Mouse (Mus musculus): ENCODE measurements at regions not wholly inside any gene's neighbourhood (a gene's known extent, or its start where the extent isn't known, plus 50 kb on each side); places are given as distances from the start of the nearest gene placed in this dataset.

GRCm38 (mm10) chr15:31855188-31855587, 253.5 kb downstream of the Fam173b start:
- no peak for DNase-seq

DNA sequence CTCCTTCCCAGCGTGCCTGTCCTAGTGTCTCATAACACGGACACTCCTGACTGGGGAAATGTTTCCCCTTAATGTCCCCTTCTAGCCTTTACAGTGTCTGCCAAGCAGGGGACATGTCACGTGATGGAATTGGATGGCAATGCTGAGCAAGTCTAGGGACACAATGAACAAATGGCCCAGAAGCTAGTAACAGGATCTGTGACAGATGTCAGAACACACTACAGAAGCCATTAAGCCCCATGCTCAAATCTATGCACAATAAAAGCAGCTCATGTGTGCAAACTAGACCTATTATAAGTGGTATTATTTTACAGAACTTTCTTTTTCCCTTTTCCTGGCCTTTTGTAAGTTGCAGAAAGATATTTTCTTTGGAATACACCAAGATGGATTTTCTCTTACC, 267.4 kb downstream of the Fam173b start:
- no peak for DNase-seq

GRCm38 (mm10) chr15:31869673-31870417, 268.2 kb downstream of the Fam173b start:
- peak; percentile 19 for DNase-seq

GRCm38 (mm10) chr15:31875436-31875835, 273.8 kb downstream of the Fam173b start:
- DNase-seq: no peak

- DNase-seq: no peak
Observed at GRCm38 (mm10) chr15:31880479-31880878, 278.8 kb downstream of the Fam173b start.

DNA sequence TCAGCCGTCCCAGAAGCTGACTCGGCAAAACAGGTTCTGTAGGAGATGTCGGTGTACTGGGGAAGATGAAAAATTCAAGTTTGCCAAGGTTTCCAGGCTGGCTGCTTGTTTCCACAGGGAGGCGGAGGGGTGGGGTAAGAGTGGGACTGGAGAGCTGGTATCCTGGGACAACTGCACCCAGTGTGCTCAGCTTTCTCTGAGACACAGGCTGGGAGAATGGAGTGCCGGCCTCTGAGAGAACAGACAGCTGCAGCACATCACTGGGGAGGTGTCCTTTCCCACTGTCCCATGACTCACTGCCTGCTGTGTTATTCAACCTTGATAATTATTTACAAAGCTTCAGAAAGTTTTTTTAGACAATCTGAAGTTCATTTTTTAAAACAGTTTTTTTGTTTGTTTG, 280.7 kb downstream of the Fam173b start:
- peak; percentile 9 for DNase-seq

GRCm38 (mm10) chr15:31883516-31883915, 281.9 kb downstream of the Fam173b start:
- DNase-seq: no peak

- DNase-seq: no peak
Observed at GRCm38 (mm10) chr15:31898904-31899650, 278.0 kb upstream of the Tas2r119 start.

DNA sequence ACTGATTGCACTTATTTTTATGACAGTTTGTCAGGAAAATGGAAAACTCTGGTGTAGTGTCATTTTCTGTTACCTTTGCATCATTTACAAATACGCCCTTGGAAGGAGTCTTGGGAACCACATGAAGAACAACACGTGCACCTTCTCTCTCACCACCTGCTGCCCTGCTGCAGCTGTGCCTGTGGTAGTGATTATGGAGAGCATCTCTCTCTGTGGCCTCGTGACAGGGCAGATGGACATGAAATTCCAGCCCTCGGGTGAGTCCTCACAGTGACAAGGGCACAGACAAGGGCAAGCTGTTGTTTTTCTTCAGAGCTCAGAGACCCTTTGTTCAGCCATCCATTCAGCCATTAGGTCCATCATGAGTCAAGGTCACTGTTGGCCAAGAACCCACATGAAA, 276.8 kb upstream of the Tas2r119 start:
- DNase-seq: no peak

DNA sequence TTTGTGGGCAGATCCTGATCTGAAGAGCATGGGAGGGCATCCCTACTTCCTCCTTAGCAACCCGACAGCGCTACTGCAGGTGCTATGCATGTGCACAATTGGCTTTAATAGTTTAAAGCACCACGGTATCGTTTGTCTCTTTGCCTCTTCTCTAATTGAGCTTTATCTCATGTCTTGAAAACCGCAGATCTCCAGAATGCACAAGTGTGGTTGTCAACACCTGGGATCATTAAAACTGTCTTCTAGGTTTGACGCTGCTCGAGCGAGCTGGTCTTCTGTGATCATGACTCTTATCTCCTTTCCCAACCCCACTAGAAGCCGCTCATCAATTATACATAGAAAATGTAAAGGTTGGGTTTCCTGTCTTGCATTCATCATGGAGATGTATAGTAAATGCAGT, 268.7 kb upstream of the Tas2r119 start:
- DNase-seq: no peak

- no peak for DNase-seq
Observed at GRCm38 (mm10) chr15:31911978-31912377, 265.1 kb upstream of the Tas2r119 start.

DNA sequence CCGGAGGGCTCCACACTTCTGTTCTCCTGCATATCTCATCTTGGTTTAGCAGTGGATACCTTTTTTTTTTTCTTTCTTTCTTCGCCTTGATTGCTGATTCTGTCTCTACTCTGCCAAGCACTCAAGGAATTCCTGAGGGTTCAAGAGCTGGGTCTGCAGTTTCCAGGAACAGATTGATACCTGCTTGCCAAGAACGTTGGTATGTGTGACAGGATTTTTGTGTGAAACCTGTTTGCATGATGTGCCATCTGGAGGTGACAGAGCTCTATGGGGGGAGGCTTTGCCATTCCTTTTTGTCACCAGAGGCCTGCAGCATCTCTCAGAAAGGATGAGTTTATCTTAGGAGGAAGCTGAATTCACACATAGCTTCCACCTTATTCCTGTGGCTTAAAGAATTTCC, 255.6 kb upstream of the Tas2r119 start:
- DNase-seq: no peak

GRCm38 (mm10) chr15:31960301-31960700, 216.8 kb upstream of the Tas2r119 start:
- no peak for DNase-seq

GRCm38 (mm10) chr15:31961963-31962362, 215.1 kb upstream of the Tas2r119 start:
- peak; percentile 9 for DNase-seq

- no peak for DNase-seq
Observed at GRCm38 (mm10) chr15:31964911-31965310, 212.2 kb upstream of the Tas2r119 start.

DNA sequence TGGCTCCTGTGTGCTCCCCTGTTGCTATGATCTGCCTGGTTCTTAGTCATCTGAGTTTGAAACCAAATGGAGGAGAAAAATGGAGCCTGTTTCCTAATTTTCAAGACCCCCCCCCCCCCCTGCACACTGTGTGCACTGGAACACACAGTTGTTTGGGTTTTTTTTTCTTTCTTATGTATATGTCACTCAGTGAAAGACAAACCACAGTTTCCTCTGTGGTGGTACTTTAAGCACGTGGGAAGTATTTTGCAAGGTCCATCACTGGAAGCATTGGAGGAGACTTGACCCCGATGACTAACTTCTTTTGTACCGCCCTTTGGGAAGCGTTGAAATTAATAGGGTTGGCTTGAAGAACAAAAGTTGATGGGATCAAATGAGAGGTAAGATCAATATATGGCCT, 211.5 kb upstream of the Tas2r119 start:
- DNase-seq: no peak

DNA sequence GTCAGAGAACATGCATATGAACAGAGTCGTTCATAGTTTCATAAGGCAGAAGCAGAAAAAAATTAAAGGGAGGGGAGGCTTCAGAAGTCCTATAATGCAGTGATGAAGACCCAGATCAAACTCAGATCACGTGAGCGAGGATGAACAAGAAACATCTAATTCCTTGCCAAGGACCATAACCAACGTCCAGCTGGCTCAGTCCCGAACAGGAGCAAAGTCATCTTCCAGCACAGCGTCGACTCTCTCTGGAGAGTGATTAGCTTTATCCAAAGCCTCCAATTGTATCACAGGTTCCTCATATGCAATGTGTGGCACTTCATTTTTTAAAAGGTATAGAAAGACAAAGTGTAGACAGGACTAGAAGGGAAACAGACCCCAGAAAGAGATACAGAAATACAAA, 204.2 kb upstream of the Tas2r119 start:
- DNase-seq: no peak

DNA sequence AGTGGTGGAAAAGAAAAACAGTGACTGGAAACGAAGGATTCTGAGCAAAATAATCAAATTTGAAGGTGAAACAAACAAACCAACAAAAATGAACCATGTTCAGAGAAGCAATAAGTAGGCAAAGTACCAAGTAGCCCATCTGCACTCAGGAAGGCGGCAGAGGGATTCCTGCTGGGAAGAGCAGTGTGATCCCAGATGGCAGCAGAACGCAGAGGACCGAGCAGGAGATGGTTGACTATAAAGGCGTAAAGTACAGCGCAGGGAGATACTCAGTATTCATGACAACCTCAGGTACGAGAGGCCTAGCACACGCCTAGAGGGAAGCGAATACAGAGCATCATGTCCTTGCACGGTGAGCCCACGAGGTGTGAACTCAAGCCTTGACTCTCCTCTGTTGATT, 203.2 kb upstream of the Tas2r119 start:
- no peak for DNase-seq

- no peak for DNase-seq
Observed at GRCm38 (mm10) chr15:31976461-31976860, 200.6 kb upstream of the Tas2r119 start.

DNA sequence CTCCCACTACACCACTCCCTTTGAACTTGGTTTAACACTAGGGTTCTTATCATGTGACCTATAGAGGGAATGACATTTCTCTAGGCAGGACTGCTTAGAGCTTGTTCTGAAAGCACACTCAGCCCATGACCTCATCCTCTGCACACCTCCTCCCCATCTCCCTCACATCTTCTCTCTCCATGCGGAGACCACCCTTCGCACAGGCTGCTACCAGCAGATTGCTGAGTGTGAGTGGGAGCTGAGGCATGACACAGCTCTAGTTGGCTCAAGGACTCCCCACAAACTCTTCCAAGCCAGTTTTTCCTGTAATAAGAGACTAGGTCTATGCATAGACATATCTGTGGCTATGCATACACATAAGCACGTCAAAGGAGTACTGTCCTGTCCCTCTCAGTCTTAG, 199.5 kb upstream of the Tas2r119 start:
- DNase-seq: no peak

DNA sequence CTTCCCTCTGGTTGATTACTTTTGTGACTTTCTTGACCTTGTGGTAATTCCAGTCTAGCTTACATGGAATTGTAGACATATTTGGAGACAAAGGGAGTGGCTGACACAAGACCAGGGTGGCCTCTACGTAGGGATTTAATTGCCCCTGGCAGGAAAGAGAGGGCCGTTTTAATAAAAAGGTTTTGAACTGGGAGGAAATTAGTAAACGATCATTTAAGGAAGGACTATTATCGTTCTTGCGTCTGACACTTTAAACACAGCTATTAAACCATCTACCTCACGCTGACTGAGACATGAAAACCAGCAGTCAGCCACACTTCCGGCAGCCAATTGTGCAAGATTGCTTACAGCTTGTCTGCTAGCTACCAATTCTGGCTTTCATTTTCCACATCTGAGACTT, 197.1 kb upstream of the Tas2r119 start:
- DNase-seq: no peak

- no peak for DNase-seq
Observed at GRCm38 (mm10) chr15:31980791-31981190, 196.3 kb upstream of the Tas2r119 start.

DNA sequence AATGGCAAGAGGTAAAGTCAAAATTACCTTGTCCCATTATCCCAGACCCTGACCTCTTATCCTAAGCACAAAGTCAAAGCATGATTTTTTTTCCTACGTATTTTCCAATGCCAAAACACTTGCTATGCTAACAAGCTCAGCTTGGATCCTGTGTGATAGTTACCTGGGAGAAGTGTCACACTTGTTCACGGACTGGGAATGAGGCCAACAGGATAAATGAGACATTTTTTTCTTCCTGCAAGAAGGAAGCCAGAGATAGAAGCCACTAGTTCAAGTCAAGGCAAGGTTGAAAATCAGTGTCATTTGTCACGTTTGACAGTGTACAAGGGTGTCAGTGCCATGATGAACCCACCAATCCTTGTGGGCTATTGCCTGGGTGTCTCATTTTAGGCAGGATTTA, 189.8 kb upstream of the Tas2r119 start:
- no peak for DNase-seq

DNA sequence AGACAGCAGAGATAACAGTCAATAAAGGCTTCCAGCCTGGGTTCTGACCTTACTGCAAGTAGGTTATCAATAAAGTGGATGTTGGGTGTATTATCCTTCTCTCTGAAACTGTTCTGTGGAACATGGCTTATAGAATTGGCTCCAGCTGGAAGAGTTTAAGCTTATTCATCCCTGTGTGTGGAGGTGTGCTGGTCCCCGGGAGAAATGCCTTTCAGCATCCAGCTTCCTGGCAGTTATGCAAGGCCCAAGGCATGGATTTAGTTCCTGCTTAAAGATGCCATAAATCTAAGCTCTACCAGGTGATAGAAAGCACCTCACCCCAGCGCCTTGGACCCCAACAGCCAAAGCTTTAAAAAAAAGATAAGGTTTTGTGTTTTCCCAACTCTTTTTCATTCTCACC, 188.0 kb upstream of the Tas2r119 start:
- no peak for DNase-seq

All from kidney, adult 11 months (tissue).